Mouse (Mus musculus) adipocyte (in vitro differentiated cells): ENCODE data around the gene Prss41.

ENCODE experiments used
- DNase-seq: peaks from one replicate; pipeline ENCODE4 v3.0.0-alpha.2; 2016; ENCODE audit warnings: low spot score

Prss41 gene

DNA sequence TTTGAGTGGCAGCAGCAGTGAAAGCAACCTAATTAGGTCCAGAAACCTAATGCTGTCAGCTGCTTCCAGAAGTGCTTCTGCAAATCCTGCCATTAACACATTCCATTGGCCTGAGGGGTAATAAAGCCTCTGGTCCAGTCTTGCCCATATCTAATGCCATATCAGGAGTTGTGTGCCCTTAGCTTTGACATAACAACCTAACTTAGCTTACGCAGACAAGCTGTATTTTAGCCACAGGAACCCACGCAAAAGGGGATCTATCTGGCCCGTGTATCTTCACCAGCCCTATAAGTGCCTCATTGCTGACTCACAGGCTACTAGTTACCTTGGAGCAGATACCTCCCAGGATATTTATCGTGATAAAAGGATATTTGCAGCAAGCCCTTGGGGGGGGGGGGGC lies 18.4 kb downstream of the Prss41 start:
- DNase-seq = no peak

DNA sequence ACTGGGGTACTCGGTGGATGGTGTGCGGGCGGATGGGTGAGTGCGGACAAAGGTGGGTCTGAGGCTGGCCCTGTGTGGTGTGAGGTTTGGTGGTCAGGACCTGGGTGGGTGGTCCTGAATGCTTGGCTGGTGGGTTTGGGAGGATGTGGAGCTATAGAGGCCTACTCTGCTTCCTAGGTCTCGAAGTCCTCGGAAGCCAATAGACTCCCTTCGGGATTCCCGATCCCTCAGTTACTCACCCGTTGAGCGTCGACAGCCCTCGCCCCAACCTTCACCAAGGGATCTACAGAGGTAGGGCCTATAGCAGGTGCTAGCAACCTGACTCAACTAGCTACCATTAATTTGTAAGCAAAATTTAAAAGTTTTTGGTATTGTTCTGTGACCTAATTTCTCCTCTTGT lies 20.4 kb downstream of the Prss41 start:
- DNase-seq = no peak

DNA sequence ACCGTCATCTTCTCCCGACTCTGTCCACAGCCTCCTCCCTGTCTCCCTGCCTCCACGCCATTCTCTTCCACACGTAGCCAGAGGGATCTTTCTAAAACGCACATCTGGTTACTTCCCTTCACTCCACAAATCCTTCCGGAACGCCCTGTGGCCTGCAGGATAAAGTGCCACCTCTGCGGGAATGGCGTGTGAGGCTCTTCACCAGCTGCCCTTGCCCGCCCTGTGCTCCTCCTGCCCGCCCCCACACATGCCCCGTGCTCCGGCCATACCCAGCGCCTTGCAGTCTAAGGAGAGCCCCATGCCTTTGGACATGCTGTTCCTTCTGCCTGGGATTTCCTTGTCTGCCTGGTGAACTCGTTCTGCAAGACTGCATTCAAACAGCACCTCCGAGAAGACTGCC lies 21.0 kb downstream of the Prss41 start:
- DNase-seq = no peak

DNA sequence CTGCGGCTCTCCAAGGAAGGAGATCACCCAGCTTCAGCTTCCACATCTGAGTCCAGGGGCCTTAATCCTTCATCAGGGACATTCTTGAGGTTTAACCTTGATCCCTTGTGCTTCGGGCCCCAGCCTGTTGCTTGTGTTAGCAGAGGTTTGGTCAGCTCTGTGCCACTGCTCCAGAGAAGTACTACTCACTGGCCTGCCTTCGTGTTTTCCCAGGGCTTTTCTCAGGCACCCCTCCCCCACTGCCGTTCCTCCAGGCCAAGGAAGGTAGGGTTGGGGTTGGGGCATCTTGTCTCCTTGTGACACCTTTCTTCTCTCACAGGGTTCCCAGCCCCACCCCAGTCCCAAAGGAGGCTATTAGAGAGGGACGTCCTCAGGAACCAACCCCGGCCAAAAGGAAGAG lies 21.9 kb downstream of the Prss41 start:
- DNase-seq = no peak

DNA sequence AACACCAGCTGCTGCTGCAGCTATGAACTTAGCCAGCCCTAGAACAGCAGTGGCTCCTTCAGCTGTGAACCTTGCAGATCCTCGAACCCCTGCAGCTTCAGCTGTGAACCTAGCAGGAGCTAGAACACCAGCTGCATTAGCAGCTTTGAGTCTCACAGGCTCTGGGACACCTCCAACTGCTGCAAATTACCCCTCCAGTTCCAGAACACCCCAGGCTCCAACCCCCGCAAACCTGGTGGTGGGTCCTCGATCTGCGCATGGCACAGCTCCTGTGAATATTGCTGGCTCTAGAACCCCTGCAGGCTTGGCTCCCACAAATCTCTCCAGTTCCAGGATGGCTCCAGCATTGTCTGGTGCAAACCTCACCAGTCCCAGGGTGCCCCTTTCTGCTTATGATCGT lies 23.2 kb downstream of the Prss41 start:
- no peak for DNase-seq

DNA sequence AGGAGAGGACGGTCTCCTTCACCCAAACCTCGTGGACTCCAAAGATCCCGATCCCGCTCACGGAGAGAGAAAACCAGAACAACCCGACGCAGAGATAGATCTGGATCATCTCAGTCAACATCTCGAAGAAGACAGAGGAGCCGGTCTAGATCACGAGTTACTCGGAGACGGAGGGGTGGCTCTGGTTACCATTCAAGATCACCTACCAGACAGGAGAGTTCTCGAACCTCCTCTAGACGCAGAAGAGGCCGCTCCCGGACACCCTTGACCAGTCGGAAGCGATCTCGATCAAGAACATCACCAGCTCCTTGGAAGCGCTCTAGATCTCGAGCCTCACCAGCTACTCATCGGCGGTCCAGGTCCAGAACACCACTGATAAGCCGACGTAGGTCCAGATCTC lies 24.7 kb downstream of the Prss41 start:
- no peak for DNase-seq

DNA sequence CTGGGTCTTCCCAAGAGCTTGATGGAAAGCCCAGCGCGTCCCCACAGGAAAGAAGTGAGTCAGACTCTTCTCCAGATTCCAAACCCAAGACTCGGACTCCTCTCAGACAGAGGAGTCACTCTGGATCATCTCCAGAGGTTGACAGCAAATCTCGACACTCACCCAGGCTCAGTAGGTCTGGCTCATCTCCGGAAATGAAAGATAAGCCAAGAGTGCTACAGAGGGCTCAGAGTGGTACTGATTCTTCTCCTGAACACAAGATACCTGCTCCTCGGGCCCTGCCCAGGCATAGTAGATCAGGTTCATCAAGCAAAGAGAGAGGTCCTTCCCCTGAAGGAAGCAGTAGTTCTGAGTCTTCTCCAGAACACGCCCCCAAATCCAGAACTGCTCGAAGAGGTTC lies 25.4 kb downstream of the Prss41 start:
- DNase-seq = no peak

DNA sequence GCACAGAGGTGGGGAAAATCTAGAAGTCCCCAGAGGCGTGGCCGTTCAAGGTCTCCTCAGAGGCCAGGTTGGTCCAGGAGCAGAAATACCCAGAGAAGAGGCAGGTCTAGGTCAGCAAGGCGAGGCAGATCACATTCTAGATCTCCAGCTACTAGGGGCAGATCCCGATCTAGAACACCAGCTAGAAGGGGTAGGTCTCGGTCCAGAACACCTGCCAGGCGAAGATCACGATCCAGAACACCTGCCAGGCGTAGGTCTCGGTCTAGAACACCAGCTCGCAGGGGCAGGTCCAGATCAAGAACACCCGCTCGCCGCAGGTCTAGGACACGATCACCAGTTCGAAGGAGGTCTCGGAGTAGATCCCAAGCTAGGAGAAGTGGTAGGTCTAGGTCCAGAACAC lies 28.3 kb downstream of the Prss41 start:
- no peak for DNase-seq

DNA sequence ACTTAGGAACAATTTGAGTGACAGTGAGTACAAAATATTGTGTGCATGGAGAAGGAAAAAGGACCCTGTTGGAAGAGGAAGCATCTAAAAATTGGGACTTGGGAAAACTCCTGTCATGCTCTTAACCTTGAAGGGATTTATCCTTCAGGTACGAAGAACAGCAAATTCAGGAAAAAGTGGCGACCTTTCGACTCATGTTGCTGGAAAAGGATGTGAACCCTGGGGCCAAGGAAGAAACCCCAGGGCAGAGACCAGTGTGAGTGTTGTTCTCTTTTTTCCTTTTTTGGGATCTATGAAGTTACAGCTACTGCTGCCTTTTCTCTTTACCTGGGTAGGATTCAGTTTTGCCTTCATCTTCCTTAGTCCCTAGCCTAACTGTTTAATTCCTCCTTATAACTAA lies 36.1 kb downstream of the Prss41 start:
- no peak for DNase-seq

DNA sequence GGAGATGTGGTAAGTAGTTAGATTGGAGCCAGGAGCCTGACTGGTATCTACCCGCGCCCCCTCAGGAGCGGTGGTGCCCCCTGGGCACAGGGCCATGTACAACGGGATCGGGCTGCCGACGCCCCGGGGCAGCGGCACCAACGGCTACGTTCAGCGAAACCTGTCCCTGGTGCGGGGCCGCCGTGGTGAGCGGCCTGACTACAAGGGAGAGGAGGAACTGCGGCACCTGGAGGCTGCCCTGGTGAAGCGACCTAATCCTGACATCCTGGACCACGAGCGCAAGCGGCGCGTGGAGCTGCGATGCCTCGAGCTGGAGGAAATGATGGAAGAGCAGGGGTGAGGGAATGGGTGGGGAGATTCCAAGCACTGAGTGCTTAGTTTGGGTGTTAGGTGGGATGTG lies 37.1 kb downstream of the Prss41 start:
- no peak for DNase-seq

DNA sequence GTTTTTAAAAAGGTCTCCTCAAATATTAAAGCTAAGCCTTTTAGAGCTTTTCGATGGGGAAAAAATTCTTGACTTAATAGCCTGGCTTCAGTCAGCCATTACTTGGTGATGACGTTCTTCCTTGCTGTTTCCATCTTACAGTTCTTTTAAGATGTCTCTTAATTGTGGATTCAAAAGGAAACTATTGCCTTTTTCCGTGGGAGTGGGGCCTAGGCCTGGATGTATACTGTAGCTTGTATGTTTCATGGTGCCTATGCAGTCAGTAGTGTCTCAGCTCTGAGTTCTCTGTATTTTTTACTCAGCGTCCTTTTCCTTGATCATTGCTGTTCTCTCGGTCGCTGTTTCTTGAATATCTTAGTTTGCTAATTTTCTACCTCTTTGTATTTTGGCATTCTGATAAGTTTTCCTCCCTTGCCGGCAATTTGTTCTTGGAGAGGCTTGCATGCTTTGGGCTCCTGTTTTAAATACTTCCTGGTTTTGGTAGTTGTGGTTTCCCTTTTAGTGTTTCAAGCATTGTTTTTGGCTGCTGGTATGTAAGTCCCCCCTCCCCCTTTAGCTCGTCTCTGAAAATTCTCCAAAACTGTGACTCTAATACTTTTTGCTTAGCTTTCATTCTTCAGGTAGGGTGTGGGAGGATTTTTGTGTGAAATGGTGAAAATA lies 39.4 kb downstream of the Prss41 start:
- peak; percentile 39 for DNase-seq

DNA sequence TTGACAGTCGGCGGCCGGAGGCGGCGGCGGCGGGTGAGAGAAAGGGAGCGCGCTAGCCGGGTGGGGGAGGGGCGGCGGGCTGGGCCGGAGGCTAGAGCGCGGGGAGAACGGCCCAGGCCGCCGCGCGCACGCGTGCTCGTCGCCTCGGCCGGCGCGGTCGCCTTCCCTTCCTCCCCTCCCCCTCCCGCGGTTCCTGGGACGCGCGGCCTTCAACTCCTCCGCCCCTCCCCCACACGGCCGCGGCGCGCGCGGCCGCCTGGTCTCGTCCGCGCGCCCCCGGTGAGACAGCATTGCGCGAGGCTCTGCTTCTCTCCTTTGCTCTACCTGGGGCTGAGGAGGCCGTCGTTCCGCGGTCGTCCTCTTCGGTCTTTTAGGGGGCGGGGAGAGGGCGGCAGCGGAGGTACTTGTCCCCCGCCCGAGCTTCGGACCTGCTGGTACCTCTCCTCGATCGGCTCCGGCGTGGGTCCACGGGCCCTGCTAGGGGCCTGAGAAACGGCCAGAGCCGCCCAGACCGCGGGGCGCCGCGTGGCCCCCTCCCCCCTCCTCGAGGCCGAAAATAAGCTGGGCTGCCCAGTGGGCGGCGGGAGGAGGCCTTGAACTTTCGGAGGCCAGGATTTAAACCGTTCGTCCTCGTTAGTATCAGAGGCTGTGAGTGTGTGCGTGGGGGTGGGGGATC lies 40.5 kb downstream of the Prss41 start:
- DNase-seq = peak; percentile 89

DNA sequence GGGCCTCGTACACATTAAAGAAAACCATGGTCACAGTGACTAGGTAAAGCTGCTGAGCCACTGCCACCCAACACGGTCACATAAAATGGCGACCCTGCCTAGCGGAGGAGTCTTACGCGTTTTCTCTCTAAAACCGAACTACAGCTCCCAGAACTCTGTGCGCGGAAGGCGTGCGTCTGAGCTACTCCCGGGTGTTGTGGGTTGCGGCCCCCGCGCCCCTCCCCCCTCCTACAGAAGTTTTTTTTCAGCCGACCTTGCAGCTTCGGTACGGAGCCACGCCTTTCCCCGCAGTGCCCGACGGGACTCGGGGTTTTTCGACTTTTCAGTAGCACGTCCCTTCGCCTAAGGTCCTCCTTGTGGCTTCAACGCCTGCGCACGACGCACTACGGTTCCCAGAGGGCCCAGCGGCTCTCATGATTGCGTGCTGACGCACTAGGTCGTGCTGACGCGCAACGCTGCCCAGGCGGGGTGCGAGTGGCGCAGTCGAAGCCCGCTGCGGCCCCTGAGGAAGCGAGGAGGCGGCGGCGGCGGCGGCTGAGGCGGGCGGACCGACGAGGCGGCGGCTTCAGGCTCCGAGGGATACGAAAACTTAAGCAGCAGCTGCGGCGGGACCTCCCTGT lies 41.1 kb downstream of the Prss41 start:
- peak; percentile 100 for DNase-seq

DNA sequence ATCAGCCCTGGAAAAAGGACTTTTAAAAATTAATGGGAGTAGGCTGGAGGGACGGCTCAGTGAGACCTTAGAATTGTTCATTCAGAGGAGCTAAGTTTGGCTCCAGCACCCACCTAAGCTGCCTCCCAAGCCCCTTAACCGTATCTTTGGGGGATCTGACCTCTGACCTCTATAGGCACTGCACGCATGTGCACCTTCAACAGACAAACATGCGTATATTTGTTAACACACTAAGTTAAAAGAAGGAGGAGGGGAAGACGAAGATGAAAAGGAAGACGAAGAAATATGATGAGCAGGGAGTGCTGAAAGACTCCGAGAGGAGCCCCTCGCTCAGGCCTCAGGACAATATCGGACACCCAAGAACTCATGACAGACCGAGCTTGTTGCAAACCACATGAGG lies 42.3 kb downstream of the Prss41 start:
- DNase-seq = no peak

DNA sequence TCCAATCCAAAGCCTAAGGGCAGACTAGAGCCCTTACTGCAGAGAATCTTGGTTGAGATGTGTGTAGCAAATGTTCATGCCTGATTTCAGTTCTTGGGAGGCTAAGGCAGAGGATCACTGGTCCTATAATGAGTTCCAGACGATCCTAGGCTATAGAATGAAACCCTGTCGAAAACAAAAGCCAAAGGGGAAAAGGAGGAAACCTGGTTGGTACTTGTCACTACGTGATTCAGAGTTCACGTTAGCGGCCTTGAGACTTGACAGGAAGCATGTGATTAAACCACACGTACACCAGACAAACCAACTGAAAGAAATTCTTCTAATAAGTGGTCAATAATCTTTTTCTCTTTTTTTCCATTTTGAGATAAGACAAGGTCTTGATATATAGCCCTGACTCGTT lies 46.7 kb downstream of the Prss41 start:
- DNase-seq = no peak

DNA sequence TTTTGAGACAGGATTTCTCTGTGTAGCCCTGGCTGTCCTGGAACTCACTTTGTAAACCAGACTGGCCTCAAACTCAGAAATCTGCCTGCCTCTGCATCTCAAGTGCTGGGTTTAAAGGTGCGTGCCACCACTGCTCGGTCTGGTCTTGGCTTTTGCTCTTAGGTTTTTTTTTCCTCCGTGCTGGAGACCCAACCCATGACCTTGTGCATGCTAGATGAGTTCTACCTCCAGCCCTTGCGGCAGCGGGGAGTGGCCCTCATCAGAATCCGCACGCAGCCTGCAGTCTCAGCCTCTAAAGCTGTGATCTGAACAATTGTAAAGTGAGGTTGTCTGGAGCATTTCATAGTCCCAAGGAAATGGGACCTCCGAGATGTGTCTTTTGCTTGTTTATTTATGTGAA lies 48.6 kb downstream of the Prss41 start:
- DNase-seq = no peak

DNA sequence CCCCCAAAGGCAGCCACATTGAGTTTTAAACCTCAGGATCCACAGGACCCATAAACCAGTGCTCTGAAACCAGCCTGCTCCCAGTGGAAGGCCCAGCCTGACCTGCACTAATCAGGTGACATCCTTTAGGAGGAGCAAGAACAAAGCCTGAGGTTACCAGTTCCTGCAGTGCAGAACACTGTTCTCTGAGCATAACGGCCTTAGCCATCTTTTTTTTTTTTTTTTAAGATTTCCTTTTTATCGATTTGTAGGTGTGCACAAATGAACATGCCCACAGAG lies 53.0 kb downstream of the Prss41 start:
- no peak for DNase-seq

DNA sequence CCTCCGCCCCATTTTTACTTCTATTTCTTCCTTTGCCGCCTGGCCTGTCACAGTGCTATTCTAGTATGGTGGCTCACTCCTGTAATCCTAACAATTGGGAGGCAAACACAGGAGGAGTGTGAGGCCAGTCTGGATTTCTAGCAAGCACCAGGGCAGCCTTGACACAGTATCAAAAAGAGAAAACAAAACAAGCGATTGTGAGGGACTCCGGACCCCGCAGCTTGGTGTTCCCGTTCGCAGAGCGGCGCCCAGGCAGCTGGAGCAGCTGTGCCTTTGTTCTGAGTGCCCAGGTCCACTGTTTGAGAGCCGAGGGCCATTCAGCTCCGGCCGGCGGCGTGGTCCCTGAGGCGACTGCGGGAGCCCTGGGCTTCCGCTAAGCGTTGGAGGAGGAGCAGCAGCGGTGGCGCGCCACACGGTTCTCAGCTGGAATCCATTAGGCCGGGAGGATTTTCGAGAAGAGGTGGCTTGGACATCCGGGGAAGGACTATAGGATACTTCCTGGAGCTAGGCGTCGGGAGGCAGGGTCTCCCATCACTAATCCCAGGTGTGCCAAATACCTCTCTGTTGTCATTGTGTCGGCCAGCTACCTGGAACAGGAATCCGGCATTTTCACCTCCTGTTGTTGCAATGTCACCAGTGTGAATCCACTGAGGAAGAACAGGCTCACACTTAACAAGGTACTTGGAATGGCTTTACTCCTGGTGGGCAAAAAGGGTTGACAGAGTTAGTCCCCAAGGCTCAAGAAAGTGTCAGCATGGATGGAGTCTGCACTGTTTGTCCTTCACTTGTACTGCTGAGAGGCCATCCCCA lies 53.5 kb downstream of the Prss41 start, which contains the start of gene Srrm2:
Gene Srrm2 (plus strand): TSS at position 264 of the 810 bp plus-strand sequence.
- DNase-seq = no peak

DNA sequence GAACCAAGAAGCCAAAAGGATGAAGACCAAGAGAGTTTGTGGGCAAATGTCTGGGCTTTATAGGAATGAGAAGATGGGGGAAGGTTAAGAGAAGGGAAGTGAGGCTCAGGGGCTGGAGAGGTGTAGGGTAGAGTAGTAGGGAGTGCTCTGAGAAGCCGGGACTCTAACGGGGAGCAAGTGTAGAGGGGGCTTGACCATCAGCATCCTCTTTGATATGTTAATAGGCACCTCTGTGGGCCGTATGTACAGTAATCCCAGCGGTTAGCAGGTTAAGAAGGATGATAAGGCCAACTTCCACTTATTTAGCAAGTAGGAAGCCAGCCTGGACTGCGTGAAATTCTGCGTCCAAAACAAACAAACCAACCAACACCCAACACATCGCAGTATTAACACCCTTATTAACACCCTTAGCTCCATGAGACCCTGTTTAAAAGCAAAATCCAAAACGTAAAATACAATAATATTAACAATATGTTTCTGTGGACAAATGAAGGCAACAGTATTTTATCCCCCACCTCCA lies 54.2 kb downstream of the Prss41 start:
- no peak for DNase-seq

DNA sequence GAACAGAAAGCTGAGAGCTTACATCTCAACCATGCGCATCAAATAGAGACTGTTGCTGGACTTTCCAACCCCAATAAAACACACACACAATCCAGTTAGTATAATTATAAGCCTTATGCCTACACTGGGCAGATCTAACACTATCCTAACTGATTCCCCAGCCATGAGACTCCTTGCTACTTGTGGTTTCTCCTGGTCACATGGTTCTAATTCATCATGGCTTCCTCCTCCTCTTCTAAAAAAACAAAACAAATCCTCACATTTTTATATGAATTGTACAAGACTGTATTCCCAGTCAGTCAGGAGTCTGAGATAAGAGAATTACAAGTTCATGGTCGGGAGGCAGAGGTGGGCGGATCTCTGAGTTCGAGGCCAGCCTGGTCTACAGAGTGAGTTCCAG lies 55.0 kb downstream of the Prss41 start:
- no peak for DNase-seq
